Mouse (Mus musculus): ENCODE results near the gene Tmc7. TPM values are rescaled to one million over a fixed set of nuclear protein-coding genes. Genes with fewer than 3 reads are reported as not detected.

Tmc7 gene
- polyA plus RNA-seq, 1 experiment from 2014 or later: 6.3 TPM

DNA sequence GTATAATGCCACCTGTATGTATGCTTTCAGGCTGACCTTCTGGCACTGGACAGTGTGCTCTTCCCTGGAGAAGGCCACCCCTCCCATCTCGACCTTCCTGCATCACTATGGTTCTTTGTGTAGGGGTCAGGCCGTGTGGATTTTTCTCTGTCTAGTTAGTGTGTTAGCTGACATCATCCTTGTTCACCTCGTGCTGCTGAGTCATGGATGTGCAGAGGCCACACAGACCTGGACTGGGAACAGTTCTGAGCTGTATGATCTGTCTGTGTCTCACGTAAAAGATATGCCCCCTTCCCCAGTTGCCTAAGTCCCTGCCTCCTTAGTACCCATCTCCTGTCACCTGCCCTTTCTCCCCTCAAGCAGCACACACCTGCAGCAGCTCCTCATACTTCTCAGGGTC is 57.6 kb downstream of the Tmc7 start:
- Histone ChIP-seq H3K36me3 (peaks cover 60% of the 10 kb centered on the region), H3K9me3 (no peaks in the 10 kb centered on the region), H3K27ac (no peak overlapping the region), H3K4me3 (no peak overlapping the region), H3K9ac (no peak overlapping the region), H3K27me3 (no peaks in the 10 kb centered on the region), H3K4me2 (no peak overlapping the region), H3K4me1 (replicated peaks) (no peaks in the 10 kb centered on the region)
- ATAC-seq (ENCODE audit: low FRiP score): no peak
- 87% methylated on average over 4 of the region's 4 CpGs for WGBS

DNA sequence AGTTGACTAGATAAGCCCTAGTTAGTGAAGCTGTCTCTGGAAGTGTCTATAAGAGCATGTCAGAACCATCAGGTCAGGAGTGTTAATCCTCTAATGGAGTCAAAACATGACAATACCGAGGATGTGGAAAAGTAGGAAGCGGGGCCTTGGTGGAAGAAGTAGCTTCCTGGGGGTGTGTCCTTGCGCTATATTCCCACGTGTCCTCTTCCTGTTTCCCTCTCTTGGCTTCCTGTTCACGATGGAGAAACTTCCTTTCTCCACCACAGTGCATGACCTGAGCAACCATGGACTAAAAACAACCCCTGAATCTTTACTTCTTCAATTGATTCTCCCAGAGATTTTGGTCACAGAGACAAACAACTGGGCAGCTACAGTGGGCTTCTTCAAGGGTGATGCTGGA is 62.5 kb downstream of the Tmc7 start:
- 86% methylated on average over 5 of the region's 5 CpGs for WGBS
- no peak overlapping the region for H3K27ac ChIP-seq
- no peaks in the 10 kb centered on the region for H3K27me3 ChIP-seq
- no peak overlapping the region for H3K9ac ChIP-seq
- 0 out of 2 replicates have a peak, but pooled peaks cover 5% of the 10 kb centered on the region for H3K4me1 ChIP-seq (replicated peaks)
- H3K4me3 ChIP-seq: no peak overlapping the region
- no peak for ATAC-seq (ENCODE audit: low FRiP score)
- H3K9me3 ChIP-seq: no peaks in the 10 kb centered on the region
- peaks cover 36% of the 10 kb centered on the region for H3K36me3 ChIP-seq
- no peak overlapping the region for H3K4me2 ChIP-seq

DNA sequence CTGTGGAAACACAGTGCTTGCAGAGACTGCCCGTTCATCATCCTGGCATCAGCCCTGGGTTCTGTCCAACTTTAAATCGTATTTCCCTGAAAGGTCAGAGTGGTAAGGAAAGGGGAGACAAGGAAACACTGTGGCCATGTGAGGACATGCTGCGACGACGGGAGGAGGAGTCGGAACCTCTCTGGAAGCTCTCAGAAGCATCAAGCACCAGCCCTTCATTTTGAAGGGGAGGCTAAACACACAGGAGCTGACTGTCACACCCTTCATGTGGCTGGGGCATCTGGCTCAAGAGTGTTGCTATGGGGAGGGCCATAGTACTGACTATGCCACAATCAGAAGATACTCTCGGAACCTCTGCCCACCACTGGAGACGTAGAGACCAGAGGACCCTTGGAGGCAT is 64.9 kb downstream of the Tmc7 start:
- ATAC-seq (ENCODE audit: low FRiP score): no peak
- Histone ChIP-seq H3K4me2 (no peak overlapping the region), H3K4me3 (no peak overlapping the region), H3K27me3 (no peaks in the 10 kb centered on the region), H3K27ac (no peak overlapping the region), H3K36me3 (peaks cover 13% of the 10 kb centered on the region), H3K9ac (no peak overlapping the region), H3K4me1 (replicated peaks) (0 out of 2 replicates have a peak, but pooled peaks cover 5% of the 10 kb centered on the region), H3K9me3 (no peaks in the 10 kb centered on the region)
- WGBS: 84% methylated on average over 8 of the region's 8 CpGs

DNA sequence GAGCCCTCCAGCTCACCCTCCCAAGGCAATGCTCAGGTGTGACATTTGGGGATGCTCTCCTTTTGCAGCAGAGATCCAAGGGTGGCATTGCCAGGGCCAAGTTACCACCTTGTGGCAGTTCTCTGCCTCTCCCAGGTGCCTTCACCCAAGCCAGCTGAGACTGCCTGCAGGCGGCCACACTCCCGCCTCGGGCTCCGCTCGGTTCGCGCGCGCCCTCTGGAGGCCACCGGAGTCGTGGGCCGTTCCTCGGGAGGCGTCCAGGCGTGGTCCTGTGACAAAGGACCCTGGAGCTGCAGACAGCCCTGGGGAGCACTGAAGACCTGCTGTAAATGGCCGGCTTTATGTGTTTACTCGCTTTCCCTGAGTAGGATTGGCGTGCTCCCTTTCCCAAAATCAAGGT is 65.8 kb downstream of the Tmc7 start:
- H3K36me3 ChIP-seq: peaks cover 10% of the 10 kb centered on the region

DNA sequence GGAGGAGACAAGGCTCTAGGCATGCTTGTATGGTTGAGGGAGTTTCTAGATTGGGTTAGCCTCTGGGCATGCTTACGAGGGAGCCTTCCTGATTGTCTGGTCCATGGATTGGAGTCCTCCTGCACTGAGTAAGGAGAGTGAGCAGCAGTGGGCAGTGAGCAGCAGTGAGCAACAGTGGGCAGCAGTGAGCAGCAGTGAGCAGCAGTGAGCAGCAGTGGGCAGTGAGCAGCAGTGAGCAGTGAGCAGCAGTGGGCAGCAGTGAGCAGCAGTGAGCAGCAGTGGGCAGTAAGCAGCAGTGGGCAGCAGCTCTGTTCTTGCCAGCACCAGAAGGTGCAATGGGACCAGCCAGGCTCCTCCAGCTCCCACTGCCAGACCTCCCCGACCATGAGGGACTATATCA is 66.7 kb downstream of the Tmc7 start:
- Histone ChIP-seq H3K4me3 (no peak overlapping the region), H3K9me3 (no peaks in the 10 kb centered on the region), H3K9ac (no peak overlapping the region), H3K27ac (no peak overlapping the region), H3K4me2 (no peak overlapping the region), H3K4me1 (replicated peaks) (0 out of 2 replicates have a peak, but pooled peaks cover 5% of the 10 kb centered on the region), H3K27me3 (no peaks in the 10 kb centered on the region), H3K36me3 (peaks cover 6% of the 10 kb centered on the region; the same call in 1 of the 2 replicates)
- 68% methylated on average over 2 of the region's 2 CpGs for WGBS
- ATAC-seq (ENCODE audit: low FRiP score): no peak

More for the DNA sequence above, 65.8 kb downstream of the Tmc7 start:
- H3K4me2 ChIP-seq: no peak overlapping the region; the same call in 1 of the 2 replicates
- 2% methylated on average over 18 of the region's 18 CpGs for WGBS
- H3K9ac ChIP-seq: no peak overlapping the region
- H3K27ac ChIP-seq: no peak overlapping the region
- no peak overlapping the region for H3K4me3 ChIP-seq
- H3K27me3 ChIP-seq: no peaks in the 10 kb centered on the region
- H3K4me1 ChIP-seq (replicated peaks): 0 out of 2 replicates have a peak, but pooled peaks cover 5% of the 10 kb centered on the region
- H3K9me3 ChIP-seq: no peaks in the 10 kb centered on the region
- ATAC-seq (ENCODE audit: low FRiP score): peak; percentile 61

DNA sequence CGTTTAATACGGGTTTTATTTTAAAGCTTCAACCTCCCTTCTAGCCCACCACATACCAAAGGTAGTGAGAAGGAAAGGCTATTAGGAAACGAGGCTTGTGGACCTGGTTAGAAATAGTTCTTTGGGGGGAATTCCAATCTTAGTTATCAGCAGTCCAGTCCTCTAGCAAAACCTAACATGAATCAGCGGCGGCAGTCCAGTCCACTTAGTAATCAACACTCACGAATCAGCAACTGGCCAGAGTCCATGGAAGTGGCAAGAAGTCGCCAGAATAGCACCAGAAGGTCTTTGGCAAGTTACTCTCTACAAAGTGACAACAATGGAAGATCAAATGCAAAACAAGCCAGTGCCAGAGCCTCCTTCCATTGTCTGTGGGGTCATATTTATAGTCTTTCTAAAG is 76.0 kb downstream of the Tmc7 start:
- H3K4me3 ChIP-seq: no peak overlapping the region

DNA sequence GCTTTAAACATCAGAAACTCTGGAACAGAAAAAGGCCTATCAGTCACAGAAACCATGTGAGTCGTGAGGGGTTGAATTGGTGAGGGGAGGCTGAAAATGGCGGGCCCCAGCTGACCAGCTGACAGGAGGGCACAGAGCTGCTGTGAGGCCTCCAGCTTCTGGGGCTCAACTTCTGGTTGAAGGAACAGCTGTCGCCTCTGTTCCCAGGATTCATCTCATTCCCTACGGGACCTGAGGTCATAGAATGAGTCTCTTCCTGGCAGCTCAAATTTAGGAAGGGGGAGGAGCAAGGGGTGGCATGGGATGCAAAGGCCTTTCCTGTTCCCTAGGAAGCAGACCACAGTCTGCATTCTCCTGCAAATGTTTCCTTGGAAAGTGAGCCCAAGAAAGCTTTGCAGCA is 80.7 kb downstream of the Tmc7 start:
- Histone ChIP-seq H3K9ac (no peak overlapping the region), H3K4me2 (no peak overlapping the region), H3K27me3 (0 out of 2 replicates have a peak, but pooled peaks cover 5% of the 10 kb centered on the region), H3K9me3 (peaks cover 3% of the 10 kb centered on the region; the same call in 1 of the 2 replicates), H3K4me1 (replicated peaks) (no peaks in the 10 kb centered on the region), H3K27ac (no peak overlapping the region), H3K36me3 (no peaks in the 10 kb centered on the region), H3K4me3 (no peak overlapping the region)
- WGBS: 67% methylated on average over 4 of the region's 4 CpGs
- no peak for ATAC-seq (ENCODE audit: low FRiP score)

More for the DNA sequence above, 76.0 kb downstream of the Tmc7 start:
- Histone ChIP-seq H3K27ac (no peak overlapping the region), H3K4me1 (replicated peaks) (no peaks in the 10 kb centered on the region), H3K4me2 (no peak overlapping the region), H3K36me3 (no peaks in the 10 kb centered on the region), H3K27me3 (0 out of 2 replicates have a peak, but pooled peaks cover 3% of the 10 kb centered on the region), H3K9ac (no peak overlapping the region), H3K9me3 (peaks cover under 1% of the 10 kb centered on the region; the same call in 1 of the 2 replicates)
- 81% methylated on average over 7 of the region's 7 CpGs for WGBS
- no peak for ATAC-seq (ENCODE audit: low FRiP score)

DNA sequence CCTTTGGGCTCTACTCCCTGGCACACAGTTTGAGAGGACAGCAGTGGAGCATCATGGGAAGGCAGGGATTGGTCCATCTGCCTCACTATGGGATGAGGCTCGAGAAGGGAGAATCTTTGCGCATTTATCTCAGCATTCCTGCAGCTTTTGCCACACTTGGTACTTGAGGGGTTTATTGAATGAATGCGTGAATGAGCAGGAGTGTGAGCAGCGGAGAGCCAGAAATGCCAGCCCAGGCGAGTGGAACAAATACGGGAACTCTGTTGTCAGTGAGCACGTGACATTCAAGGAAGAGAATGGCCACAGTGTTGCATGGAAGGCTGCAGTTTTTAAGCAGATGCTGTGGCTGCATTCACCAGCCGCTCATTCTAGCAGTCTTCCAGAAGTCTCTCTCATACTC is 82.2 kb downstream of the Tmc7 start:
- H3K36me3 ChIP-seq: no peaks in the 10 kb centered on the region
- H3K9ac ChIP-seq: no peak overlapping the region
- H3K27ac ChIP-seq: no peak overlapping the region
- WGBS: 68% methylated on average over 8 of the region's 8 CpGs
- ATAC-seq (ENCODE audit: low FRiP score): no peak
- no peak overlapping the region for H3K4me3 ChIP-seq
- H3K9me3 ChIP-seq: peaks cover 3% of the 10 kb centered on the region; the same call in 1 of the 2 replicates
- H3K4me1 ChIP-seq (replicated peaks): no peaks in the 10 kb centered on the region
- H3K4me2 ChIP-seq: no peak overlapping the region
- H3K27me3 ChIP-seq: 0 out of 2 replicates have a peak, but pooled peaks cover 5% of the 10 kb centered on the region

DNA sequence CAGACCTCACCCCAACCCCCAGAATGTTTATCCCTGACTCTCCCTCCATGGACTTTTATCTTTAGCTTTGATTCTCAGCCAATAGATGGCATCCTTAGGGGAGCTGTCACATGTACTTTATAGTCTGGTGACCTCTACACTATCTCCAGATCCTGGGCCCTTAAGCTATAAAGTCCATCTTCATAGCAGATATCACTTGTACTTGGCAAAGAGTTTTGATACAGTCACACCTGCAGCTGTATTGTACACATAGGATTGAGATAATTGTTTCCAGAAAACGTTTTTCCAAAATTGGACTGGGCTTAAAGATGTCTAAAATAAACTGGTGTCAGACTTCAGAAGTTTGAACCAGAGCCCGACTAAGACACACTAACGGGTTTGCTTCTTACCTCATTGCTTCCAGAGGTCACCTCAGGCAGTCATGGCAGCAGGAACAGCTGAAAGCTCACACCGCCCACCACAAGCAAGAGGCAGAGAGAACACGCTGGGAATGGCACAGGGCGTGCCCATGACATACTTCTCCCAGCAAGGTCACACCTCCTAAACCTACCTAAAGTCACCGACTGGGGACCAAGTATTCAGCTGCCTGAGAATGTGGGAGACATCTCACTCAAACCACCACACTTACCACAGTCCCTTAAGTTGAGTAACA is 84.6 kb downstream of the Tmc7 start:
- 82% methylated on average over 7 of the region's 7 CpGs for WGBS

DNA sequence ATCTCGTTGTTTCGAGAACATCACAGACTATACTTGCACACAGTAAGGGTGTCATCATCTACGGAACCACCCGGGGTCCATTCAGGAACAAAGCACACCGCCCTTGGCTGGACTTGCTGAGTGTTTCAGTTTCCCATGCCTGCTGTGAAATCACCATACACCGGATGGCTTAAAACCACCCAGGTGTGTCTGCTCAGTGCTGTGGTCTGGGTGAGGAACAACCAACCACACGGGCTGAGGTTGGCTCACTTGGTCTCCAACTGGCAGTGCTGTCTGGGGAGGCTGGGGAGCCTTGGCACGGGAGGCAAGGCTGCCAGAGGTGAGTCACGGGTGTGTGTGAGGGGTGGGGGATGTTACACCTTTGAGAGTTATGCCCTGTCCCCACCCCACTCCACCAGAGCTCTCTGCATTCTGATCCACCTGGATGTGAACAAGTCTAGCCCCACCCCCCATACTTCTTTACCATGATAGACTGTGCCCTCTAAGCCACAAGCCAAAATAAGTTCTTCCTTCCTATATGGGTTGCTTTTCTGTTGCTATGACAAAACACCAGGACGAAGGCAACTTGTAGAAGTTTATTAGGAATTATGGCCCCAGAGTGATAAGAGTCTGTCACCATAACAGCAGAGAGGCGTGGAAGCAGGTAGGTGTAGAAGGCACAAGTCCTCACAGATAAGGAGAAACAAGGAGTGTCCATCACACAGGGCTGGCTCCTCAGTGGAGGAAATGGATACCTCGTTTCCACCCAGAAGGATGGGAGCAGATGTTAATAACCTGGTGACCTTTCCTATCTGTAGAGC is 85.4 kb downstream of the Tmc7 start:
- no peaks in the 10 kb centered on the region for H3K4me1 ChIP-seq (replicated peaks)
- peaks cover 5% of the 10 kb centered on the region; the same call in 1 of the 2 replicates for H3K27me3 ChIP-seq
- ATAC-seq (ENCODE audit: low FRiP score): no peak
- no peak overlapping the region for H3K9ac ChIP-seq
- H3K27ac ChIP-seq: no peak overlapping the region
- 89% methylated on average over 12 of the region's 12 CpGs for WGBS
- no peaks in the 10 kb centered on the region for H3K36me3 ChIP-seq
- H3K9me3 ChIP-seq: peaks cover 3% of the 10 kb centered on the region; the same call in 1 of the 2 replicates
- H3K4me2 ChIP-seq: no peak overlapping the region
- H3K4me3 ChIP-seq: no peak overlapping the region

More for the DNA sequence above, 84.6 kb downstream of the Tmc7 start:
- Histone ChIP-seq H3K9me3 (peaks cover 3% of the 10 kb centered on the region; the same call in 1 of the 2 replicates), H3K9ac (no peak overlapping the region), H3K4me2 (no peak overlapping the region), H3K36me3 (no peaks in the 10 kb centered on the region), H3K27ac (no peak overlapping the region), H3K4me3 (no peak overlapping the region), H3K27me3 (0 out of 2 replicates have a peak, but pooled peaks cover 2% of the 10 kb centered on the region), H3K4me1 (replicated peaks) (no peaks in the 10 kb centered on the region)
- ATAC-seq (ENCODE audit: low FRiP score): no peak

DNA sequence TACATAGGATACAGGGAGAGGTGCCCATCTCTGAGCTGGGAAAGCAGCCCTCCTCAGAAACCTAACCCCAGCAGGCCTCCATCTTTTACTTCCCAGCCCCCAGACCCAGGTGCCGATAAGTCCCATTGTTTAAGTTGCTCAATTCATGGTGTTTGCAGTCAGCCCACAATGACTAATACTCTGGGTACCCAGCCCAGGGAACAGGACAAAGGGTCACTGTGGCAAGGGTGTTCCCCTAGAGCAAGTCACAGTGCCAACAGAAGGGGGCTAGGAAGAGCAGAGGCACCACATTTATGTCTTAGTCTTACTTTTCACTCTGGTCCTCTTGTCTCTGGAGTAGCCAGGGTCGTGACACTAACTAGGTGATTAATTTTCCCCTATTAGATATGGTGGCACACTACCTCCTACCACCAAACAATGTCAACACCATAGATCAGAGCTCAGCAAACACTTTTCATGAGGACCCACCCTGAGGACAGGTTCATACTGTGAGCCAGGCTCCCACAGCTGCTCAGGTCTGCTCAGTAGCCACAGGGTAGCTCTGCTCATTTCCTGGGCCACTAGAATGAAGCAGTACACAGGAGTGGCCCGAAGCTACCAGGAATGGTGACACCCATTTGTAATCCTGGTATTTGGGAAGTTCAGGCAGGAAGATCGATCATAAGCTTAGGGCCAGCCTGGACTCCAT is 89.5 kb downstream of the Tmc7 start:
- WGBS: 73% methylated on average over 4 of the region's 4 CpGs
- ATAC-seq (ENCODE audit: low FRiP score): no peak
- H3K4me3 ChIP-seq: no peak overlapping the region

DNA sequence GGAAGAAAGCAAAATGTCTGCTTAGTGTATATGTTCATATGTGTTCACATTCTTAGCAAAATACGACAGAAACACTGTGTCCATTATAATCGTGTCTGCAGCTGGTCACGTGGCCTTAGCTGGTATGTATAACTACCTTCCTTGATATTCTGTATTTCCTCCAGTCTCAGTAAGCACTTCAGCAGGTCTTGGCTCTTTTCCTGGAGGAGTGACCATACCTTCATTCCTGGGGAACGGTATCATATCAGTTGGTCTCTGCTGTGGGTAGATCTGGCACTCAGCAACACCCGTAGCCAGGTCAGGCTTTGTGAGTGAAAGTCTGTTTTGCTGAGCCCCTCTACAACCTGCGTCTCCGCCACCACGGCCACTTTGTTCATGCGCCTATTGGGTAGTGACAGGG is 90.6 kb downstream of the Tmc7 start:
- no peak for ATAC-seq (ENCODE audit: low FRiP score)
- no peaks in the 10 kb centered on the region for H3K36me3 ChIP-seq
- WGBS: 91% methylated on average over 9 of the region's 9 CpGs
- peaks cover 23% of the 10 kb centered on the region for H3K4me1 ChIP-seq (replicated peaks)
- H3K9me3 ChIP-seq: no peaks in the 10 kb centered on the region
- H3K4me2 ChIP-seq: no peak overlapping the region
- no peak overlapping the region for H3K4me3 ChIP-seq
- H3K27ac ChIP-seq: no peak overlapping the region
- no peak overlapping the region for H3K9ac ChIP-seq
- peaks cover 53% of the 10 kb centered on the region for H3K27me3 ChIP-seq

More for the DNA sequence above, 89.5 kb downstream of the Tmc7 start:
- H3K27ac ChIP-seq: no peak overlapping the region
- H3K9ac ChIP-seq: no peak overlapping the region
- no peaks in the 10 kb centered on the region for H3K9me3 ChIP-seq
- H3K27me3 ChIP-seq: peaks cover 44% of the 10 kb centered on the region
- no peak overlapping the region for H3K4me2 ChIP-seq
- H3K4me1 ChIP-seq (replicated peaks): peaks cover 21% of the 10 kb centered on the region
- no peaks in the 10 kb centered on the region for H3K36me3 ChIP-seq

Data from hindbrain, embryonic 13.5 days (tissue).